Mouse (Mus musculus) liver, adult 2 months (tissue): ENCODE results near the gene Zfp82. TPM values are rescaled to one million over a fixed set of nuclear protein-coding genes. Genes with fewer than 3 reads are reported as not detected.

Experiments
- DNase-seq: peaks from one replicate; pipeline ENCODE4 v3.0.0-alpha.2; 2011; ENCODE audit warnings: low read depth, low spot score; ENCODE audit errors: extremely low read depth
- H3K27ac ChIP-seq: fragments of 200-500 bp; replicated peaks from 2 replicates; pipeline ENCODE4 v1.5.1; 2012; ENCODE audit warnings: low read depth, mild to moderate bottlenecking, control low read depth, inconsistent platforms, low read length; ENCODE audit not compliant: insufficient read depth
- H3K27me3 ChIP-seq: fragments of 200-500 bp; 2 replicates; pipeline ENCODE4 v1.6.1; 2012; ENCODE audit warnings: mild to moderate bottlenecking, moderate library complexity, low read length, inconsistent platforms; ENCODE audit not compliant: control insufficient read depth, insufficient read depth
- H3K36me3 ChIP-seq: fragments of 200-500 bp; 2 replicates; pipeline ENCODE4 v1.6.1; 2012; ENCODE audit warnings: low read length, inconsistent platforms; ENCODE audit not compliant: control insufficient read depth, insufficient read depth
- H3K4me1 ChIP-seq: fragments of 200-500 bp; 2 replicates; pipeline ENCODE4 v1.6.1; 2011; ENCODE audit warnings: low read length; ENCODE audit not compliant: control insufficient read depth, insufficient read depth
- H3K4me3 ChIP-seq: fragments of 200-500 bp; 2 replicates; pipeline ENCODE4 v1.5.1; 2011; ENCODE audit warnings: low read depth, mild to moderate bottlenecking, control low read depth, low read length, moderate library complexity; ENCODE audit not compliant: insufficient read depth
- H3K79me2 ChIP-seq: fragments of 200-500 bp; 2 replicates; pipeline ENCODE4 v1.6.1; 2012; ENCODE audit warnings: inconsistent platforms, mild to moderate bottlenecking, low read length, moderate library complexity; ENCODE audit not compliant: control insufficient read depth, insufficient read depth
- H3K9ac ChIP-seq: fragments of 200-500 bp; 2 replicates; pipeline ENCODE4 v1.6.1; 2012; ENCODE audit warnings: low read depth, mild to moderate bottlenecking, control low read depth, inconsistent platforms, low read length
- CTCF ChIP-seq: fragments of 200-500 bp; IDR thresholded peaks from 2 replicates; pipeline ENCODE4 v1.5.1; 2011; ENCODE audit warnings: low read depth, low read length, control low read depth
- POLR2A ChIP-seq: fragments of 200-500 bp; IDR thresholded peaks from 2 replicates; pipeline ENCODE4 v1.6.1; 2011; ENCODE audit warnings: low read length, control low read depth; ENCODE audit not compliant: insufficient read depth; ENCODE audit errors: extremely low read depth
- WGBS: fragments of 180-500 bp; shearing (Covaris S2); methylation state at CpG from one replicate; pipeline ENCODE4 v1.1.7; 2018; 5-methylcytosine and 5-hydroxymethylcytosine counted together
- polyA plus RNA-seq: library from polyadenylated mRNA; depleted of rRNA; stranded (reverse); fragments of >200 nt; gene quantifications from 2 replicates; pipeline ENCODE4 v1.2.3, GENCODE M21; 2012
- total RNA-seq: library from RNA; depleted of rRNA; stranded (reverse); fragments of >200 nt; gene quantifications from 2 replicates; pipeline ENCODE4 v1.2.3, GENCODE M21; 2014

The Zfp82 gene
- total and polyA plus RNA-seq, 2 experiments = 0.04 to 0.46 TPM

GRCm38 (mm10) chr7:30090970-30091585 lies 18.4 kb upstream of the Zfp82 start:
- whole genome bisulfite sequencing = 5% methylated on average over 9 of the region's 9 CpGs
- peaks cover 7% of the 10 kb centered on the region; the same call in 1 of the 2 replicates for H3K4me1 ChIP-seq
- no peak overlapping the region for H3K9ac ChIP-seq
- TF ChIP-seq CTCF = no peak
- TF ChIP-seq POLR2A = no peak
- H3K79me2 ChIP-seq = peaks cover 3% of the 10 kb centered on the region; the same call in 1 of the 2 replicates
- H3K4me3 ChIP-seq = peak overlapping the region; percentile 27
- H3K27ac ChIP-seq = peak overlapping the region; percentile 8
- no peaks in the 10 kb centered on the region for H3K27me3 ChIP-seq
- peak; percentile 56 for DNase-seq
- no peaks in the 10 kb centered on the region for H3K36me3 ChIP-seq

GRCm38 (mm10) chr7:30090092-30090969 lies 17.6 kb upstream of the Zfp82 start, which contains the start of the genes Gm26920 and Zfp566:
TSS of gene Gm26920 (minus strand) at chr7:30090410.
TSS of gene Zfp566 (minus strand) at chr7:30090527.
- Histone ChIP-seq H3K27ac (peak within 1 kb of the TSS; percentile 8), H3K36me3 (no peaks in the 10 kb centered on the region), H3K4me3 (peak within 1 kb of the TSS; percentile 66), H3K9ac (peak within 1 kb of the TSS; percentile 70), H3K4me1 (peaks cover 6% of the 10 kb centered on the region; the same call in 1 of the 2 replicates), H3K27me3 (no peaks in the 10 kb centered on the region), H3K79me2 (no peaks in the 10 kb centered on the region; the same call in 1 of the 2 replicates)
- TF ChIP-seq CTCF (no peak), POLR2A (no peak)
- WGBS = under 1% methylated on average over 40 of the region's 40 CpGs
- DNase-seq = peak; percentile 97

- Histone ChIP-seq H3K4me1 (peaks cover 6% of the 10 kb centered on the region; the same call in 1 of the 2 replicates), H3K79me2 (no peaks in the 10 kb centered on the region; the same call in 1 of the 2 replicates), H3K27ac (no peak overlapping the region), H3K27me3 (no peaks in the 10 kb centered on the region), H3K4me3 (no peak overlapping the region), H3K36me3 (no peaks in the 10 kb centered on the region), H3K9ac (peak overlapping the region; percentile 40; the same call in 1 of the 2 replicates)
- no peak for DNase-seq
- 53% methylated on average over 6 of the region's 6 CpGs for WGBS
- TF ChIP-seq CTCF = no peak
- no peak for TF ChIP-seq POLR2A
These were observed 16.7 kb upstream of the Zfp82 start for GRCm38 (mm10) chr7:30089405-30089804.

GRCm38 (mm10) chr7:30086524-30086923 lies 13.8 kb upstream of the Zfp82 start:
- Histone ChIP-seq H3K4me1 (peaks cover 3% of the 10 kb centered on the region; the same call in 1 of the 2 replicates), H3K79me2 (no peaks in the 10 kb centered on the region; the same call in 1 of the 2 replicates), H3K27ac (no peak overlapping the region), H3K9ac (no peak overlapping the region), H3K27me3 (no peaks in the 10 kb centered on the region), H3K4me3 (no peak overlapping the region), H3K36me3 (no peaks in the 10 kb centered on the region)
- 89% methylated on average over 9 of the region's 9 CpGs for WGBS
- no peak for DNase-seq
- TF ChIP-seq POLR2A = no peak
- TF ChIP-seq CTCF = no peak

- H3K4me3 ChIP-seq = no peak overlapping the region
- no peak for DNase-seq
- no peak for TF ChIP-seq POLR2A
- peak; percentile 47 for TF ChIP-seq CTCF
These were observed 8.1 kb downstream of the Zfp82 start for GRCm38 (mm10) chr7:30064622-30065021.

More at GRCm38 (mm10) chr7:30064622-30065021, 8.1 kb downstream of the Zfp82 start:
- no peaks in the 10 kb centered on the region for H3K27me3 ChIP-seq
- H3K79me2 ChIP-seq = no peaks in the 10 kb centered on the region
- H3K9ac ChIP-seq = no peak overlapping the region
- 89% methylated on average over 5 of the region's 5 CpGs for WGBS
- no peaks in the 10 kb centered on the region for H3K36me3 ChIP-seq
- no peak overlapping the region for H3K27ac ChIP-seq
- H3K4me1 ChIP-seq = no peaks in the 10 kb centered on the region
